8 mouse cellular contexts compared by ENCODE assay signal in genomic region chr10:71349290-71349689, GRCm38 (mm10). TPM values are rescaled to one million over a fixed set of nuclear protein-coding genes. Genes with fewer than 3 reads are reported as not detected.
DNase-seq lines count a peak whose midpoint lies in the region; ATAC-seq and TF ChIP-seq lines count a peak whose summit lies in the region.

No protein-coding gene starts in this region.

- TF ChIP-seq POLR2A in small intestine, adult 2 months (IDR thresholded peaks at IDR 0.05; ENCODE audit: low read depth, low read length), result no peak

- peak overlapping the region; percentile 92 for H3K4me3 ChIP-seq in layer of hippocampus, adult 2 months
- H3K4me3 ChIP-seq in forebrain, embryonic 15.5 days, result peak overlapping the region; percentile 95; the same call in 1 of the 2 replicates
- peak overlapping the region; percentile 74 for H3K4me3 ChIP-seq in liver, embryonic 16.5 days (ENCODE audit: low read depth, low read length)
- peak overlapping the region; percentile 39; the same call in 1 of the 2 replicates for H3K4me3 ChIP-seq in small intestine, adult 2 months (ENCODE audit: low read depth, low read length)

- 87% methylated on average over 1 of the region's 1 CpGs for WGBS in forebrain, embryonic 15.5 days
- 72% methylated on average over 1 of the region's 1 CpGs for WGBS in liver, embryonic 16.5 days (ENCODE audit: insufficient replicate concordance)
- 23% methylated on average over 1 of the region's 1 CpGs for WGBS in small intestine, adult 2 months

- DNase-seq in layer of hippocampus, adult 2 months (ENCODE audit: low spot score in 2 of 2), result no peak
- no peak for DNase-seq in layer of hippocampus, adult 8-10 months (ENCODE audit: low spot score in 2 of 2)
- DNase-seq in urinary bladder, postnatal 14 days (ENCODE audit: low spot score), result no peak
- no peak for DNase-seq in thymus, postnatal 25 days

- no peaks in the 10 kb centered on the region for H3K9me3 ChIP-seq in forebrain, embryonic 15.5 days
- H3K9me3 ChIP-seq in liver, embryonic 16.5 days (replicated peaks; ENCODE audit: control insufficient read depth, low read length), result no peaks in the 10 kb centered on the region

- H3K9ac ChIP-seq in forebrain, embryonic 15.5 days (replicated peaks), result no peak overlapping the region
- peak overlapping the region; percentile 80 for H3K9ac ChIP-seq in liver, embryonic 16.5 days (ENCODE audit: low read depth, low read length)

- TF ChIP-seq CTCF in layer of hippocampus, adult 2 months (conservative IDR thresholded peaks at IDR 0.05), result no peak
- no peak for TF ChIP-seq CTCF in small intestine, adult 2 months (IDR thresholded peaks at IDR 0.05; ENCODE audit: extremely low read depth, insufficient read length, insufficient replicate concordance, low read depth, low read length)

- H3K27me3 ChIP-seq in forebrain, embryonic 15.5 days, result no peaks in the 10 kb centered on the region
- H3K27me3 ChIP-seq in liver, embryonic 16.5 days (ENCODE audit: control insufficient read depth, insufficient read depth, low read depth, low read length), result no peaks in the 10 kb centered on the region
- no peaks in the 10 kb centered on the region for H3K27me3 ChIP-seq in small intestine, adult 2 months (ENCODE audit: control insufficient read depth, insufficient read depth, low read length)

- H3K27ac ChIP-seq in layer of hippocampus, adult 2 months, result peak overlapping the region; percentile 97
- H3K27ac ChIP-seq in forebrain, embryonic 15.5 days (replicated peaks), result no peak overlapping the region
- H3K27ac ChIP-seq in liver, embryonic 16.5 days (ENCODE audit: low read length), result peak overlapping the region; percentile 60; the same call in 1 of the 2 replicates
- H3K27ac ChIP-seq in small intestine, adult 2 months (ENCODE audit: insufficient read depth, low read depth, low read length), result peak overlapping the region; percentile 99

- no peak for ATAC-seq in forebrain, embryonic 15.5 days (replicated peaks)
- ATAC-seq in liver, embryonic 16.5 days (ENCODE audit: low read depth), result no peak
- no peak for ATAC-seq in inflammation-experienced regulatory T-cells, adult 6 months

- H3K4me1 ChIP-seq in forebrain, embryonic 15.5 days, result peaks cover 28% of the 10 kb centered on the region
- H3K4me1 ChIP-seq in liver, embryonic 16.5 days (ENCODE audit: control insufficient read depth, low read depth, low read length), result peaks cover 29% of the 10 kb centered on the region
- H3K4me1 ChIP-seq in small intestine, adult 2 months (ENCODE audit: control insufficient read depth, insufficient read depth, insufficient read length, low read length), result peaks cover 13% of the 10 kb centered on the region

- H3K4me2 ChIP-seq in forebrain, embryonic 15.5 days (replicated peaks), result peak overlapping the region; percentile 69
- peak overlapping the region; percentile 98 for H3K4me2 ChIP-seq in liver, embryonic 16.5 days (ENCODE audit: low read depth, low read length)

- H3K36me3 ChIP-seq in forebrain, embryonic 15.5 days, result no peaks in the 10 kb centered on the region; the same call in 1 of the 2 replicates
- H3K36me3 ChIP-seq in liver, embryonic 16.5 days (ENCODE audit: control insufficient read depth, insufficient read depth), result no peaks in the 10 kb centered on the region; the same call in 1 of the 2 replicates
- H3K36me3 ChIP-seq in small intestine, adult 2 months (ENCODE audit: control insufficient read depth, insufficient read depth, low read length), result peaks cover 26% of the 10 kb centered on the region

RNA-seq across cellular contexts. Expression of gene Ipmk, which starts 1.7 kb away (rescaled TPM):
- 10 to 100 TPM; 39.0 to 40.5 TPM for total RNA-seq in layer of hippocampus, adult 2 months (2021)
- 10 to 100 TPM; 35.0 to 41.8 (median 37.4) TPM for total RNA-seq in layer of hippocampus, adult 8-10 months (2022)
- 17.7 and 19.0 TPM in 2 replicates for polyA plus RNA-seq in forebrain, embryonic 15.5 days (2015; fragmentation: Nextera tagmentation; extraction: Ambion mirVana)
- 9.1 and 9.3 TPM in 2 replicates for polyA plus RNA-seq in liver, embryonic 16.5 days (2015; fragmentation: Nextera tagmentation; extraction: Ambion mirVana)
- 35.2 and 111 TPM in 2 replicates for polyA plus RNA-seq in small intestine, adult 2 months (2012; rRNA removed)
- 1 to 10 TPM; 3.3 to 5.9 (median 5.4) TPM for polyA plus RNA-seq in inflammation-experienced regulatory T-cells, adult 6 months (2017; shearing (Covaris generic))

RNA-seq across cellular contexts. Expression of gene Cisd1, which starts 4.5 kb away (rescaled TPM):
- 100 to 1,000 TPM; 121 to 136 TPM for total RNA-seq in layer of hippocampus, adult 2 months (2021)
- 100 to 1,000 TPM; 117 to 140 (median 130) TPM for total RNA-seq in layer of hippocampus, adult 8-10 months (2022)
- polyA plus RNA-seq in forebrain, embryonic 15.5 days (2015; fragmentation: Nextera tagmentation; extraction: Ambion mirVana), result 239 and 247 TPM in 2 replicates
- polyA plus RNA-seq in liver, embryonic 16.5 days (2015; fragmentation: Nextera tagmentation; extraction: Ambion mirVana), result 61.9 and 69.4 TPM in 2 replicates
- polyA plus RNA-seq in small intestine, adult 2 months (2012; rRNA removed), result 47.2 and 75.8 TPM in 2 replicates
- 10 to 100 TPM; 31.9 to 59.6 (median 36.2) TPM for polyA plus RNA-seq in inflammation-experienced regulatory T-cells, adult 6 months (2017; shearing (Covaris generic))

Comparison
In these comparisons a context has a peak if more than half of its experiments do, and no peak if none do; other contexts are left out.
1. H3K4me3 ChIP-seq: peak in every context shown above with its lines; median percentile 95 in forebrain, embryonic 15.5 days; 92 in layer of hippocampus, adult 2 months; 74 in liver, embryonic 16.5 days; 39 in small intestine, adult 2 months.